Comparison of ENCODE assay signal across 12 mouse cellular contexts in genomic region chr5:93149969-93150777, GRCm38 (mm10). TPM values are rescaled to one million over a fixed set of nuclear protein-coding genes. Genes with fewer than 3 reads are reported as not detected.
DNase-seq lines count a peak whose midpoint lies in the region; ATAC-seq and TF ChIP-seq lines count a peak whose summit lies in the region.
"Had no signal": no experiment of that assay in that cellular context is flagged by ENCODE, and none has a peak within 500 bp of the region (broad histone marks: within the 10 kb centered on the region; RNA-seq: fewer than 3 reads in every experiment).

No protein-coding gene starts in this region.

- H3K4me2 ChIP-seq in stomach, postnatal 0 days (replicated peaks; ENCODE audit: low read depth), result no peak overlapping the region
- H3K4me2 ChIP-seq in midbrain, embryonic 15.5 days, result no peak overlapping the region

- peaks cover 26% of the 10 kb centered on the region for H3K36me3 ChIP-seq in heart, embryonic 10.5 days
- peaks cover 2% of the 10 kb centered on the region; the same call in 1 of the 2 replicates for H3K36me3 ChIP-seq in stomach, postnatal 0 days (ENCODE audit: control insufficient read depth, insufficient read depth, low read length)
- H3K36me3 ChIP-seq in midbrain, embryonic 15.5 days (replicated peaks), result no peaks in the 10 kb centered on the region

- no peak for TF ChIP-seq CTCF in stomach, postnatal 0 days (IDR thresholded peaks at IDR 0.05; ENCODE audit: low read depth)

- H3K4me3 ChIP-seq in heart, embryonic 10.5 days, result no peak overlapping the region
- H3K4me3 ChIP-seq in stomach, postnatal 0 days (ENCODE audit: low read depth, low read length), result no peak overlapping the region
- H3K4me3 ChIP-seq in midbrain, embryonic 15.5 days, result no peak overlapping the region
- H3K4me3 ChIP-seq: layer of hippocampus, adult 2 months; midbrain, embryonic 10.5 days had no signal

- TF ChIP-seq EP300 in stomach, postnatal 0 days (optimal IDR thresholded peaks at IDR 0.05), result no peak

- peak overlapping the region; percentile 67 for H3K27ac ChIP-seq in heart, embryonic 10.5 days
- peak overlapping the region; percentile 61 for H3K27ac ChIP-seq in stomach, postnatal 0 days (replicated peaks)
- H3K27ac ChIP-seq in midbrain, embryonic 15.5 days, result no peak overlapping the region
- H3K27ac ChIP-seq: layer of hippocampus, adult 2 months; midbrain, embryonic 10.5 days had no signal

- intact Hi-C loops in heart, postnatal 36 days (cut with DNase I), result no loop called here

- DNase-seq in heart, embryonic 10.5 days (ENCODE audit: low spot score), result no peak
- no peak for DNase-seq in heart, postnatal 36 days
- DNase-seq in right cerebral cortex, postnatal 14 days, result peak; percentile 2
- no peak for DNase-seq in right cerebral cortex, postnatal 10 days (ENCODE audit: low spot score in 2 of 2)
- peak; percentile 38 for DNase-seq in kidney, postnatal 14 days
- no peak for DNase-seq in stomach, postnatal 0 days (ENCODE audit: low spot score)
- no peak for DNase-seq in c-Kit-positive CD71-positive TER-119-positive erythroid progenitor cells, embryonic 14.5 days (ENCODE audit: low spot score)
- DNase-seq: cerebellum, adult 9-11 months had no signal

- WGBS in heart, embryonic 10.5 days, result 50% methylated on average over 12 of the region's 12 CpGs
- 57% methylated on average over 12 of the region's 12 CpGs for WGBS in stomach, postnatal 0 days
- 80% methylated on average over 12 of the region's 12 CpGs for WGBS in midbrain, embryonic 15.5 days

- H3K9me3 ChIP-seq in heart, embryonic 10.5 days, result no peaks in the 10 kb centered on the region
- H3K9me3 ChIP-seq in stomach, postnatal 0 days (ENCODE audit: control insufficient read depth, low read length), result no peaks in the 10 kb centered on the region
- H3K9me3 ChIP-seq in midbrain, embryonic 15.5 days, result no peaks in the 10 kb centered on the region
- H3K9me3 ChIP-seq: midbrain, embryonic 10.5 days had no signal

- peaks cover 66% of the 10 kb centered on the region for H3K4me1 ChIP-seq in heart, embryonic 10.5 days
- peaks cover 2% of the 10 kb centered on the region for H3K4me1 ChIP-seq in stomach, postnatal 0 days (replicated peaks; ENCODE audit: control insufficient read depth, insufficient read depth)
- H3K4me1 ChIP-seq in midbrain, embryonic 15.5 days, result peaks cover 4% of the 10 kb centered on the region

- no peaks in the 10 kb centered on the region for H3K27me3 ChIP-seq in heart, embryonic 10.5 days (ENCODE audit: insufficient read depth, poor library complexity, severe bottlenecking)
- no peaks in the 10 kb centered on the region for H3K27me3 ChIP-seq in stomach, postnatal 0 days (ENCODE audit: control insufficient read depth, insufficient read depth, low read length)
- no peaks in the 10 kb centered on the region for H3K27me3 ChIP-seq in midbrain, embryonic 15.5 days (replicated peaks)

- no peak for ATAC-seq in stomach, postnatal 0 days (ENCODE audit: low FRiP score, low TSS enrichment)
- ATAC-seq in midbrain, embryonic 15.5 days (replicated peaks), result no peak
- ATAC-seq: activated CD4-positive, CD25-positive, alpha-beta regulatory T cell, adult 4 months had no signal

- H3K9ac ChIP-seq in stomach, postnatal 0 days (ENCODE audit: low read length), result 0 out of 2 replicates have a peak overlapping the region, but pooled peaks have one; percentile 23
- no peak overlapping the region for H3K9ac ChIP-seq in midbrain, embryonic 15.5 days

RNA-seq across cellular contexts. Expression of gene Ccni, which starts 56.1 kb away (rescaled TPM):
- polyA plus RNA-seq in heart, embryonic 10.5 days (2016; fragmentation: Nextera tagmentation; extraction: Ambion mirVana), result 81.4 and 81.6 TPM in 2 replicates
- total RNA-seq in heart, postnatal 36 days (2021), result 100 to 1,000 TPM; 167 to 188 TPM
- polyA plus RNA-seq in stomach, postnatal 0 days (2015; fragmentation: Nextera tagmentation; extraction: Ambion mirVana), result 48.4 and 50.8 TPM in 2 replicates
- 136 and 143 TPM in 2 replicates for polyA plus RNA-seq in midbrain, embryonic 15.5 days (2015; fragmentation: Nextera tagmentation; extraction: Ambion mirVana)

RNA-seq across cellular contexts. Expression of gene 2010109A12Rik, which starts 56.1 kb away (rescaled TPM):
- 0.95 and 1.7 TPM in 2 replicates for polyA plus RNA-seq in heart, embryonic 10.5 days (2016; fragmentation: Nextera tagmentation; extraction: Ambion mirVana)
- under 1 TPM in 1 of 2 experiments, not detected in 1; 0.68 TPM for total RNA-seq in heart, postnatal 36 days (2021)
- polyA plus RNA-seq in stomach, postnatal 0 days (2015; fragmentation: Nextera tagmentation; extraction: Ambion mirVana), result 1.1 and 1.3 TPM in 2 replicates
- 2.3 and 2.4 TPM in 2 replicates for polyA plus RNA-seq in midbrain, embryonic 15.5 days (2015; fragmentation: Nextera tagmentation; extraction: Ambion mirVana)

RNA-seq across cellular contexts. Expression of gene Sept11, which starts 56.9 kb away (rescaled TPM):
- 129 and 153 TPM in 2 replicates for polyA plus RNA-seq in heart, embryonic 10.5 days (2016; fragmentation: Nextera tagmentation; extraction: Ambion mirVana)
- total RNA-seq in heart, postnatal 36 days (2021), result 10 to 100 TPM; 29.9 to 32.5 TPM
- polyA plus RNA-seq in stomach, postnatal 0 days (2015; fragmentation: Nextera tagmentation; extraction: Ambion mirVana), result 37.9 and 42.5 TPM in 2 replicates
- polyA plus RNA-seq in midbrain, embryonic 15.5 days (2015; fragmentation: Nextera tagmentation; extraction: Ambion mirVana), result 148 TPM in 2 replicates

Comparison
In these comparisons a context has a peak if more than half of its experiments do, and no peak if none do; other contexts are left out.
1. DNase-seq: peak in right cerebral cortex, postnatal 14 days (single experiment) and kidney, postnatal 14 days (single experiment); none in heart, embryonic 10.5 days (single experiment), heart, postnatal 36 days (0 of 2), right cerebral cortex, postnatal 10 days (0 of 2), stomach, postnatal 0 days (single experiment) and c-Kit-positive CD71-positive TER-119-positive erythroid progenitor cells, embryonic 14.5 days (single experiment).